Mouse (Mus musculus) central nervous system, embryonic 11.5 days (tissue): ENCODE results near the gene Vbp1. TPM values are rescaled to one million over a fixed set of nuclear protein-coding genes. Genes with fewer than 3 reads are reported as not detected.

Experiments used
- polyA plus RNA-seq: library from polyadenylated mRNA; depleted of rRNA; stranded (reverse); fragments of >200 nt; gene quantifications from 2 replicates; pipeline ENCODE4 v1.2.3, GENCODE M21; 2012; rRNA removed

Vbp1 gene
- 47.0 and 72.7 TPM in 2 replicates for polyA plus RNA-seq

DNA sequence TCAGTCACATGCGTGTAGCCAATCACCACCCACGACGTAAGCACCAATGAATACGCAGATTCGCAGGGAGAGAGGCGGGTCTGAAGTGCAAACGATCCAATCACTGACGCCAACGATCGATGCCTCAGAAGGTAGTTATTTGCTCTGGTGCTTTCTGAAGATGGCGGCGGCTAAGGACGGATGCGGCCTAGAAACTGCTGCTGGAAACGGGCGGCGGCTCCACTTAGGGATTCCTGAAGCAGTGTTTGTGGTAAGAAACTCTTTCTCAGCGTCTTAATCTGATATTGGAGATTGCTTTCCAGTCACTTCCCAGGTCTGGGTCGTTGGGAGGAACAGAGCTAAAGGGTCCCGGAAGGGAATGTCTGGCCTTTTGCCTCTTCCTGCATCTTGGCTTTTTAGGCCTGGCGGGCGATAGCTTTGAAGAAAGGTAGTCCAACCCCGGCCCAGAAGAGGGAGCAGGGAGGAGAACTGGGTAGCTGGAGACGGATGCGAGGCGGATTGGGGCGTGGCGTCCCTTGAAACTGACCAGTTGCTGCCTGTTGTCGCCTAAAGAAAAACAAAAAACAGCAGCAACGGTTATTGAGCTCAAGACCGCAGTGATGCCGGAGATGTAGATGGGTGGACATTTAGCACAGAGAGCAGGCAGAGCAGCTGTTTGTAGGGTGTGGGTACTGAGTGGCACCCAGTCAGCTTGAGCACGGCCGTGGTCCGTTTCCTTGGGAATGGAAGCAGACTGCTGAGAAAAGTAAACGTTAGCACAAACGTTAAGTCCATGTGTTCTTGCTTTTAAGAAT, at the start of gene Vbp1:
Gene Vbp1 (plus strand): TSS at position 121 of the 794 bp plus-strand sequence.

DNA sequence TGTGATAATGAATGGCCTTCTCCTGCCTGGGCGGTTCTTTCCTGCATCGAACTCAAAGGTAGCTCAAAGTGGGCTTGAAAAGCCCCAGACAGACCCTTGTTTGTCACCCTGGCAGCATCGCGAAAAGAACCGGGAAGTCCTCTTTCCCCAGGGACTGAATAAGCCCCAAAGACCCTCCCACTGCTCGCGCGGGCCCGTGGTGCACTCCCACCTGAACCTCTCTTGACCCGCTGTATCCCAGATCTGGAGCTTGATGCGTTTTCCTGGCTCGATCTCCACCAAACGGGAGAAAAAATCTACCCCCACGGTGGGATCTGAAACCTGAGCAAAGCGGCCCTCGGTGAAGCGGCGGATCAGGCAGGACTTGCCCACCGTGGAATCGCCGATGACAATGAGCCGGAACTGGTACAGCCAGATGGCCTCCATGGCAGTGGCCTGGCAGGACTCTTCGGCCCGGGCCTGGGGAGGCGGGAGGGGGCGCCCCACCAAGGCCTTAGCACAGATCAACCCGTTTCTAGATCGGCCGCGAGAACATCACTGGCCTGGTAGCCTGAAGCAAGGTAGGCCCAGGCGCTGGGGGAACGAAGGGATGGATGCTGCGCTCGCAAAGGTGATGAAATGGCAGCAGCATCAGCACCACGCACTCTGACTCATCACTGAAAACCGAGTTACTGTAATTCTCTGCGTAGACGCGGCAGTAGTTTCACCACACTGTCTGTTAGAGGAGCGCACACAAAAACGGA, 63.7 kb downstream of the Vbp1 start, which contains the start of gene Rab39b:
Gene Rab39b (minus strand): TSS at position 650 of the 743 bp plus-strand sequence.

Other genes starting within 250 kb of the Vbp1 start
- gene Fundc2, start 131.9 kb upstream of the Vbp1 start, polyA plus RNA-seq: 15.9 and 27.7 TPM in 2 replicates
- 0.22 and 0.80 TPM in 2 replicates for gene F8, start 131.7 kb upstream of the Vbp1 start, polyA plus RNA-seq
- 18.6 and 20.4 TPM in 2 replicates for gene Cmc4, start 97.7 kb upstream of the Vbp1 start, polyA plus RNA-seq
- 8.0 and 13.7 TPM in 2 replicates for gene Mtcp1, start 97.7 kb upstream of the Vbp1 start, polyA plus RNA-seq
- 26.7 and 38.6 TPM in 2 replicates for gene Brcc3, start 97.7 kb upstream of the Vbp1 start, polyA plus RNA-seq
- 4.9 and 7.8 TPM in 2 replicates for gene Rab39b, start 63.9 kb downstream of the Vbp1 start, polyA plus RNA-seq